Mouse (Mus musculus) ES-Bruce4 (cell line): ENCODE measurements around the gene Scfd2.

Experiments used
- CTCF ChIP-seq: IDR thresholded peaks from one replicate; pipeline ENCODE4 v1.8.1; 2011; ENCODE audit warnings: low read depth, low read length
- POLR2A ChIP-seq: IDR thresholded peaks from one replicate; pipeline ENCODE4 v1.8.1; 2011; ENCODE audit warnings: low read length; ENCODE audit not compliant: insufficient read depth

GRCm38 (mm10) chr5:74479947-74480346, 51.6 kb downstream of the Scfd2 start:
- TF ChIP-seq POLR2A: no peak
- no peak for TF ChIP-seq CTCF
